Mouse (Mus musculus) Patski (cell line): ENCODE measurements at regions not wholly inside any gene's neighbourhood (a gene's known extent, or its start where the extent isn't known, plus 50 kb on each side); places are given as distances from the start of the nearest gene placed in this dataset.

Experiments
- ATAC-seq: fragments of 100-300 bp; one replicate; pipeline ENCODE4 v1.8.0; 2021
- CTCF ChIA-PET: fragments of 350-600 bp; sonication (Branson Sonifier 250); formaldehyde crosslinking; loops from one replicate; lab custom pipeline; 2022; ENCODE audit warnings: inconsistent platforms; lab: Charles Lee
- POLR2A ChIA-PET: fragments of 350-600 bp; sonication (Branson Sonifier 250); formaldehyde crosslinking; loops from one replicate; lab custom pipeline; 2022; ENCODE audit warnings: antibody characterized with exemption, inconsistent platforms; lab: Charles Lee
- DNase-seq: peaks from one replicate; pipeline ENCODE4 v3.0.0-alpha.2; 2011; ENCODE audit warnings: low read depth, low spot score
- H3K27me3 ChIP-seq: fragments of 371-371 bp; one replicate; pipeline ENCODE4 v1.5.1; 2021
- CTCF ChIP-seq: fragments of 100-300 bp; IDR thresholded peaks from one replicate; pipeline ENCODE4 v1.5.1; 2021
- in situ Hi-C: fragments of 300-500 bp; cut with MboI; formaldehyde crosslinking; loops from 3 replicates; pipeline ENCODE4 v1.11.1; 2018; ENCODE audit warnings: low pct_unique_long_range_greater_than_20kb, mixed read lengths

DNA sequence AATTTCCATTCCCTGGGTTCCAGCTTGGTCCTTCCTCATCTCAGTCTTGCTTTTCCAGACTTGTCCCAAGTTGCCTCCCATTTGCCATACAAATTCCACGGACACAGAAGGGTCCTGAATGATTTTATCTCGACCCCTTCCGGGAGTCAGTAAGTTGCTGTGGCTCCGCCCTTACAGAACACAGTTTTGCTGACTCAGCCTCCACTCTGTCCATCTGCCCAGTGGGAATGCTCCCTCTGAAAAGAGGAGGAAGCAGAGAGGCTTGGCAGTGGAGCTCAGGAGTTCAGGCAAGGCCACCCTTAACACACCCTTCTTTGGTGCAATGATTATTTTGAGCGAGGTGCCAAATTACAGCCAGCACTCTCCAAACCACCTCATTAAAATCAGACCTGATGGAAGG is 213.9 kb upstream of the Prok2 start:
- ChIA-PET POLR2A (no interaction called here), CTCF (no interaction called here)
- peaks cover 15% of the 10 kb centered on the region for H3K27me3 ChIP-seq
- in situ Hi-C loops: no loop called here
- DNase-seq (no peak), ATAC-seq (no peak)
- no peak for TF ChIP-seq CTCF

DNA sequence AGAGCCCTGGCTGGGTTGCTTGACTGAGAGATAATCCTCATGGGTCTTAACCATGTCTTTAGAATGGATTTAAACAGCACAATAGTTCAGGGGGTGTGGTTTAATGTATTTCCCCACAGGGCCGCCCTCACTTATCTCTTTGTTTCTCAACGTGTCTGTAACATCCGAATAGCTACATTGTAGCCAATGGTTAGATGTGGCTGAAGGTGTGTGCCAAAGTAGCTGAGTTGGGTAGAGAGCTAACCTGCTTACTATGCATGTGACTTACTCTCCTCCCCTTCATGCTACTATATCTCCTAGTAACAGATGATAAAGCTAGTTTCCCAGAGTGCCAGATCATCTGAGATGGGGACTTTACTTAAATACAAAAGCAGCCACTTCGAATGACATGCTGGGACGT is 213.2 kb upstream of the Prok2 start:
- DNase-seq (no peak), ATAC-seq (no peak)
- CTCF ChIA-PET: interaction anchor here (0.6 kb wide), 1 partner anchor 9 kb away, joined by 3 read pairs; no protein-coding TSS in a partner anchor
- POLR2A ChIA-PET: no interaction called here
- no peak for TF ChIP-seq CTCF
- H3K27me3 ChIP-seq: peaks cover 15% of the 10 kb centered on the region
- in situ Hi-C loops: no loop called here

- peaks cover 15% of the 10 kb centered on the region for H3K27me3 ChIP-seq
- in situ Hi-C loops: no loop called here
- POLR2A ChIA-PET: no interaction called here
Observed at GRCm38 (mm10) chr6:99938949-99939348, 212.8 kb upstream of the Prok2 start.

GRCm38 (mm10) chr6:99936716-99937115 is 210.5 kb upstream of the Prok2 start:
- ATAC-seq (no peak), DNase-seq (no peak)
- CTCF ChIA-PET: no interaction called here
- H3K27me3 ChIP-seq: peaks cover 6% of the 10 kb centered on the region
- in situ Hi-C loops: no loop called here
- POLR2A ChIA-PET: no interaction called here
- TF ChIP-seq CTCF: no peak

More at GRCm38 (mm10) chr6:99938949-99939348, 212.8 kb upstream of the Prok2 start:
- DNase-seq (no peak), ATAC-seq (no peak)
- CTCF ChIA-PET: interaction anchor here (0.6 kb wide), 1 partner anchor 10 kb away, joined by 3 read pairs; no protein-coding TSS in a partner anchor
- no peak for TF ChIP-seq CTCF

DNA sequence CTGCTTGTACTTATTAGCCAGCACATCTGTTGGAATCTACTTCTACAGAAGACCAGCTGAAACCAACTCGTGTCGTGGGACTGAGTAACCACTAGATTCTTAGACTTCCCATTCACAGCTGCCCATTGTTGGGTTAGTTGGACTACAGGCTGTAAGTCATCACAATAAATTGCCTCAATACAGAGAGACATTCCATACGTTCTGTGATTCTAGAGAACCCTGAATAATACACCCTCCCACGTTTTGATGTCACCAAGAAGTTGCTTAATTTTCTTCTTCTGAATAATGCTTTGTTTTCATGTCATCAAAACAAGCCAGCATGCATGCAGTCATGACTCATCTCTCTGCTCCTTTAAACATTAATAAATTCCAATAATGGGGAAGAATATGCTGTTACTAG is 209.2 kb upstream of the Prok2 start:
- ChIA-PET CTCF (no interaction called here), POLR2A (no interaction called here)
- in situ Hi-C loops: no loop called here
- ATAC-seq (no peak), DNase-seq (no peak)
- no peak for TF ChIP-seq CTCF
- peaks cover 5% of the 10 kb centered on the region for H3K27me3 ChIP-seq

- ChIA-PET POLR2A (no interaction called here), CTCF (no interaction called here)
- ATAC-seq: peak; percentile 46
- peaks cover 5% of the 10 kb centered on the region for H3K27me3 ChIP-seq
- no peak for DNase-seq
- no peak for TF ChIP-seq CTCF
- in situ Hi-C loops: no loop called here
Observed at GRCm38 (mm10) chr6:99934394-99934793, 208.2 kb upstream of the Prok2 start.

DNA sequence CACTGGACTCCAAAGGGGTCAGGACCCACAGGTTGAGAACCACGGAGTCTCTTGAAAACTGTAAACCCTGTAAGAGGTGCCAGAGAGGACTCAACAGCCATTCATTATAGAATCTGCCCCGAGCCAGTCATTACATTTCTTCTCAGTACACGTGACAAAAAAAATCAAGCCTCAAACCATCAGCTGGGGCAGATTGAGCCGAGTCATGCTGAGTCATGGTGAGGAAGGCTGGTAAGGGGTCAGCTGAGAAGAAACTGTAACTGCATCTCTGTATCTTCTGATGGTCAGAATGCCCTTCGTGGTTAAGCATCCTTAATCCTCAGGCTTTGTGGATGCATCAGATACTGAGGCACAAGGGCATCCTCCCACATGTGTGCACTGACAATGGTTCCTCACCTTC is 207.2 kb upstream of the Prok2 start:
- POLR2A ChIA-PET: no interaction called here
- ATAC-seq (no peak), DNase-seq (no peak)
- no peaks in the 10 kb centered on the region for H3K27me3 ChIP-seq
- in situ Hi-C loops: no loop called here
- TF ChIP-seq CTCF: no peak
- CTCF ChIA-PET: no interaction called here

GRCm38 (mm10) chr6:99932923-99933322 is 206.7 kb upstream of the Prok2 start:
- CTCF ChIA-PET: no interaction called here
- in situ Hi-C loops: no loop called here
- no peak for TF ChIP-seq CTCF
- DNase-seq (no peak), ATAC-seq (no peak)
- POLR2A ChIA-PET: no interaction called here
- no peaks in the 10 kb centered on the region for H3K27me3 ChIP-seq

DNA sequence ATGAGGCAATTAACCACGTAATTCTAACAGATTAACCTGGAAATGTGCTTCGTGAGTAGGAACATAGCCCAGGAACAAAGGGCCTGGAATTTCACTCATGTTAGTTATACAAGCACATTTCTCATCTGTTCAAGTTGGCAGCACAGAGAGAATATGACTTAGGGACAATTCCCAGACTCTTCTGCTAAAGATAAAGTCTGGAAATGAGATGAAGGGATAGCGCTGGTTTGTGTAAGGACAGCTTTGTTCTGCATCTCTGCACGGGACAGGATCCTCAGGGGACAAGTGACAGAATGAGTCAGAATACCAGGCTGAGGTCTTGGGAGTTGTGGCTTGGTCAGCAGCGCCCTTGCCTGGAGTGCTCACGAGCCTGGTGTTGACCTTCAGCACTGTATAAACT is 206.2 kb upstream of the Prok2 start:
- CTCF ChIA-PET: no interaction called here
- TF ChIP-seq CTCF: no peak
- in situ Hi-C loops: no loop called here

GRCm38 (mm10) chr6:99931588-99931987 is 205.4 kb upstream of the Prok2 start:
- in situ Hi-C loops: no loop called here
- ATAC-seq (no peak), DNase-seq (no peak)
- CTCF ChIA-PET: no interaction called here
- no peak for TF ChIP-seq CTCF
- POLR2A ChIA-PET: no interaction called here
- H3K27me3 ChIP-seq: no peaks in the 10 kb centered on the region

More for the DNA sequence above, 206.2 kb upstream of the Prok2 start:
- POLR2A ChIA-PET: no interaction called here
- DNase-seq: no peak
- no peak for ATAC-seq
- H3K27me3 ChIP-seq: no peaks in the 10 kb centered on the region

- TF ChIP-seq CTCF: no peak
- ChIA-PET CTCF (interaction anchor here (1.4 kb wide), 1 partner anchor 12 kb away, joined by 4 read pairs; no protein-coding TSS in a partner anchor), POLR2A (no interaction called here)
- H3K27me3 ChIP-seq: no peaks in the 10 kb centered on the region
- DNase-seq (no peak), ATAC-seq (no peak)
- in situ Hi-C loops: no loop called here
Observed at GRCm38 (mm10) chr6:99930316-99930715, 204.1 kb upstream of the Prok2 start.

GRCm38 (mm10) chr6:99927933-99928555 is 201.9 kb upstream of the Prok2 start:
- TF ChIP-seq CTCF: no peak
- in situ Hi-C loops: no loop called here
- DNase-seq (no peak), ATAC-seq (peak; percentile 22)
- CTCF ChIA-PET: no interaction called here
- POLR2A ChIA-PET: no interaction called here
- H3K27me3 ChIP-seq: no peaks in the 10 kb centered on the region
